Mouse (Mus musculus) cerebellum, adult 8-10 months (tissue): ENCODE measurements around the gene Hsd17b14.

Source experiments
- DNase-seq: peaks from one replicate; pipeline ENCODE4 v3.0.0; 2022

Hsd17b14 gene

DNA sequence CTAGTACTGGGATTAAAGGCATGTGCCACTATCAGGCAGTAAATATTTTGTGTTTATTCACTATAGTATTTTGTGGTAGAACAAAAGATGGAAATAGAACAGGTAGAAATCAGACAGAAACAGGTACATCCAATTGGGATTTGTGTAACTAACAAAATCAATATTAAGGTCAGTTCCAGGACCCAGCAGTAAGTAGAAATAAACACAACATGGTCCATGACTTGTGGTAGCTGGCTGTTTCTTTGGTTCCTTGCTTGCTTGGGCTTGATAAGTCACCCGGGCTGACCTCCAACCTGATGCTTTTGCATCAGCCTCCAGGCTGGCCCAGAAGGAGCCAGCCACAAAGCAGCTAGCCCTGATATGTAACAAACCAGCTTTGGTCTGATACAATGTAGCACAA is 54.8 kb downstream of the Hsd17b14 start:
- DNase-seq: no peak

DNA sequence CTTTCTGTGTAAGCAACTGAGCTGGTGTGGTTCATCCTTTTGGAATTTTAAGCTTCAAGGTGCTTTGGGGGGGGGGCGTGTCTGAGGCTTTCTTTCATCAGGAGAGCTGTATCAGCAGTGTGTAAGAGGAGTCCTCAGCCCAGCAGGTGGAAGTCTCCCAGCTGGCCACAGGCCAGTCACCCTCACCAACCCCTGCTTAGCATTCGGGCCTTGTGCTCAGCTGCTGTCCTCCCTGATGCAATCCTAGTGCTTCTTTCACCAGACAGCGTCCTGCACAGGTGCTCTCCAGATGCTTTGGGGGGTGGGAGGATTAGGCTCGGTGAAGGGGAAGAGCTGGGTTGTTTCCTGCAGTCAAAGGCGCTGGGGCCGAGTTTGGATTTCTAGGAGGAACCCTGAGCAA is 61.6 kb downstream of the Hsd17b14 start:
- no peak for DNase-seq

DNA sequence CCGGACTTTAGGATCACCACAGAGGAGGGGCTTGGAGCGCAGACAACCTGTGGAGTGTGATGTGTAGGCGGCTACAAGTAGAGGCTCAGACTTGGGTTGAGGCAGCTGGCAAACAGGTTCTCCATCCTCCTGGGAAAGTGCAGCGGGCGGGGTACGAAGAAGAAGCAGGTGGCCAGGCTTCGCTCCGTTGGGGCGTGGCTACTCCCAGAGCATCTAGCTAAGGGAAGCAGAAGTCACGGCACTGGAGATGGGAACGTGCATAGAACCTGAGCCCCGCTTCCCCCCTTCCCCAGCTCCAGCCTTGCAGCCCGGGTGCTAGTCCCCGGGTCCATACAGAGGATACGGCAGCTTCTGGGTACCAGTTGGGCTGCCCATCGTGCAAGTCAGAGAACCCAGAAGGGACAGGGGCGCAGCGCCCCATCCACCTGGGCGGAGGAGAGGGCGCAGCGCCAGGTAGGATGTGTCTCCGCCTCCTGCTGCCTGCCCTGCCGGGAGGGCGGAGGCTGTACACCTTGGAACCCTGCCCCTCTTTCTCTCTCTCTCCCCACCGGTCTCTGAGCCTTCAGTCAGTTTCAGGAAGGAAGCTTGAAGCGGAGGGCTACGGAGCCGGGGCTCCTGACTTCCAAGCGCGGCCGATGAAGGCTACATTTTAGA is 62.5 kb downstream of the Hsd17b14 start, which contains the start of gene Fut1:
TSS of gene Fut1 (plus strand) at position 248 of the 654 bp plus-strand sequence.
- DNase-seq: peak; percentile 28
